Mouse (Mus musculus): ENCODE measurements at regions not wholly inside any gene's neighbourhood (a gene's known extent, or its start where the extent isn't known, plus 50 kb on each side); places are given as distances from the start of the nearest gene placed in this dataset.
"Not testable (repeated sequence)": the region's sequence is repeated elsewhere in the genome, so short reads cannot be mapped to it uniquely, and the experiment has no call there.

DNA sequence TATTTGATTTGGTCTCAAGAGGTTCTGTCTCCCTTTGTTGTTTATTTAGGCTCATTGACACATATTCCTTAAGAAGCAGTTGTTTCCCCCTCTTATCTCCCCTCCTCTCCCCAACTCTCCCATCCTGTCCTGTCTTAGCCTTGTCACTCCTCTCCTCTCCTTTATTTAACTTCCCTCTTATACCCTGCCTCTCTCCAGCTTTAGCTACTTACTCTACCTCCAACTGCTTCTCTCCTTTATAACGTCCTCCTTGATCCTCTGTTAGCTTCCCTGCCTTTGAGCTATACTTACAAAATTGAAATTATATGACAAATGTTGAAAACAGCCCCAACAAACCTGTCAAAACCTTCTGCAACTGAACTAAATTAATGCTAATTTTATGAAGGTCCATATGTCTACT, 841.7 kb upstream of the G6pd2 start:
- TF ChIP-seq CTCF (conservative IDR thresholded peaks at IDR 0.05) = no peak
- H3K27ac ChIP-seq = no peak overlapping the region
- DNase-seq (ENCODE audit: low spot score in 2 of 2) = no peak

DNA sequence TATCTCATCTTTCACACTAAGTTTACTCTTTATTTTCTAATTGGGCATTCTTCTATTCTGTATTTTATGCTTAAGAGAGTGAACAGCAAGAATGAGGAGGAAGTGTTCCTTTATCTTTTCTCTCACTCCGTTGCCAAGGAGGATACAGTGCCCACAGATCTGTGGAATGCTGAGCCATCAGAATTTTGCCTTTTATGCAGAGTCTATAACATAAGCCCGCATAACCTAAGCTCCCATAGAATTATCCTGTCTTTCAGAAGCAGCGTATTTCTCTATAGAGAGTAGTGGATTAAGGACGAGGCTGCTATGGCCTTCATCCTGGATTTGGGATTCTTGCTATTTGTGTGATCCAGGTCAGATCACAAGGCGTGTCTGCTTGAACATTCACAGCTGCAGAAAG, 839.1 kb upstream of the G6pd2 start:
- no peak overlapping the region for H3K27ac ChIP-seq
- no peak for DNase-seq (ENCODE audit: low spot score in 2 of 2)
- no peak overlapping the region for H3K4me3 ChIP-seq
- no peak for TF ChIP-seq CTCF (conservative IDR thresholded peaks at IDR 0.05)

More for the DNA sequence above, 841.7 kb upstream of the G6pd2 start:
- H3K4me3 ChIP-seq = no peak overlapping the region

DNA sequence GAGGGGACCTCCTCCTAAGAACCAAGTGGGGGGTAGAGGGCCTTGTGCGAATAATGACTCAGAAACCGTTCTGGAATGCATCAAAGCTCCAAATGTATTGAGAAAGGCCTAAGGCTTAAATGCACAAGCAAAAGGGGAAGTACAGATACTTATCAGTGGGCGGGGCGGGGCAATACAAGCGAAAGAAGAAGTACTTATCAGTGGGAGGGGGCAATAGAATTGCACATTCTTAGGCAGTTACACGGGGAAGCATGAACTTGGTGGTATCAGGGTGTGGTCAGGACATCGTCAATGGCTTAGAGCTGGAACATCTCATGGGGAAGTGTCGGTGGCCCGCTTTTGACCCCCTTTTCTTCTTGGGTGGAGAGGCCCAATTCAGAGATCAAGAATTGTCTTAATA, 829.9 kb upstream of the G6pd2 start:
- H3K27ac ChIP-seq = no peak overlapping the region
- no peak overlapping the region for H3K4me3 ChIP-seq
- DNase-seq (ENCODE audit: low spot score in 2 of 2) = no peak
- TF ChIP-seq CTCF (conservative IDR thresholded peaks at IDR 0.05) = no peak

DNA sequence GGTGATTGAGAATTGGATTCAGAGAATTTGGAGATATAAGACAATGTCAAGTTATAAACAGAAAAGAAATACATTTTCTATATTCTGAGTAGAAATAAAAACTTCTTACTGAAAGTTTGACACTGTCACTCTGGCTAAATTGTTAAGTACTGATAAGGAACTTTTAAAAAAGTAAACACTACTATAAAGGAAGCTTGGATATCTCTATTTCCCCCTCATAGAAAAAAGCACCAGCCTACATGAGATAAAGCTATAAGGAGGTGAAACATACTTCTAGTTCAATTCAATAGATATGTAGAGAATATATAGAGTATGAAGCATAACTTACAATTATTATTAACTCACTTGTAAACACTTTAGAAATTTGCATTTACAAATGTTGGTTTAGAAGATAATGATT, 820.3 kb upstream of the G6pd2 start:
- Histone ChIP-seq H3K27ac (no peak overlapping the region), H3K4me3 (no peak overlapping the region)
- DNase-seq (ENCODE audit: low spot score in 2 of 2) = no peak
- TF ChIP-seq CTCF (conservative IDR thresholded peaks at IDR 0.05) = no peak

DNA sequence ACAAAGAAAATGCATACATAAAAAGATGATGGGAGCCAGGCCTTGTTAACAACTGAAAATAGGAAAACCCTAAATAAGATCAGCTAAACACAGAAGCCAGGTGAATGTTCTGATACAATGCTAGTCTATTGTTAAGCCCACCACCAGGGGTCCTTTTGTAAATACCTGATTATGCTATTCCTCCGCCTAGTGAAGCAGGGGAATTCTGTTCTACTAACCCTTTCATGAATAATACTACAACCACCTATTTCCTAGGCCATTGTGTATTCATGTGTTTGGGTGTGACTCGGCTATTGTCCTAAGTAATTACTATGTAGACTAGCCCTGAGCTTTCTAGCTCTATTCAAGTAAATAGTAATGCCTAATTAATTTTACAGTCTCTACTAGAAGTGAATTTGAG, 819.3 kb upstream of the G6pd2 start:
- not testable (repeated sequence) for DNase-seq (ENCODE audit: low spot score in 2 of 2); H3K27ac ChIP-seq; H3K4me3 ChIP-seq

DNA sequence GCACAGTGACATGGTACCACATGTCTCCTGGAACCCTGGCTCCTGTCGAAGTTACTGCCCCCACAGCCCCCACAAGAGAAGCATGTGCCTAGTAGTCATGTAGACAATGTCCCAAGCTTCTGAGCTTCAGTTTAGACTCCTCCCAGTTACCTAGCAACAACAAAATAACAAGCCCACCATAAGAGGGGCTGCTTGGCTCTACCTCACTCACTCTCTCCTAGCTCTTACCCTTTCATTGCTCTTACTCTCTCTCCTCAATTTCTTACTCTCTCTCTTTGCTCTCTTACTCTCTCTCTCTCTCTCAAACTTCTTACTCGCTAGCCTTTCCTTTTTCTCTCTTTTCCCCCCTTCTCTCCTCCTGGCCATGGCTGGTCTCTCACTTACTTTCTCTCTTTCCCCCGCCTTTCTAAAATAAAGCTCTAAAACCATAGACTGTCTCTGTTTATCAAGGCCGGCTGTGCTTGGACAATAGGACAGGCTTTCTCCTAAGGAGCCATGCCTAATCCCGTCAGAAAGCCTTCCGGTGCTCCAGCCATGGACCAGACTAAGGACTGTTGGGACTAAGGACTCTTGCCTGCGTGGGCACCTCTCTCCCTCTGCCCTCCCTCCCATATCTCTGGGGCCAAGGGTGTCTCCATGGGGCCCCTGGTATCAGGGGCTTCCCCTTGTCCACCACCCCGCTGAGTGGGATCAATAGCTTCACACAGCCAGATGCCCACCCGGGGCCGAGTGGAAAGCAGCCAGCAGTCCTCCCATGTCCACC, 813.7 kb upstream of the G6pd2 start:
- no peak overlapping the region for H3K27ac ChIP-seq
- TF ChIP-seq CTCF (conservative IDR thresholded peaks at IDR 0.05) = no peak
- H3K4me3 ChIP-seq = no peak overlapping the region
- DNase-seq (ENCODE audit: low spot score in 2 of 2) = no peak

DNA sequence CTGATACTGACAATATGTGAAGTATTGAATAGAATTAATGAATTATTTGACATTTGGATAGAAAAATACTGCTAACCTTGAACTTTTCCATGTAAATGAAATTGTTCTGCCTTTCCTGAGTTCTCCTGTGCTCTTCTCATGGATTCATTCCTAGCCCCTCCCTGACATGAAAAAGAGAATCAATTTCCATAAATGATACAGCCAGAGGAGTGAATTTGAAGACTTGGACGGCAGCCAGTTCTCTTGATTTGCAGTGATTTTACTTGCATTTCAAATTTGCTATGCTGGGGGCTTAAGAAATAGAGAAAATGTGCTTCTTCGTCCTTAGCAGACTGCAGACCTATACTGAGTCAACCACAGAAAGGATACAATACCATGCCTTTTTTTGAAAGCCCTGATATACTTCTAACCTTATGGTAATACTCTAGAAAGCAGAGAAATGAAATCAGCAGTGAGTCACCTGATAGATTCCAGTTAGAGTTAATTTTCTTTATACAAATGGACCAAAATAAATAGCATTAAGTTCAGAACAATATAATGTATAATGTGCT, 773.0 kb upstream of the G6pd2 start:
- Histone ChIP-seq H3K4me3 (no peak overlapping the region), H3K27ac (no peak overlapping the region)
- DNase-seq (ENCODE audit: low spot score in 2 of 2) = peak in 1 of 2 experiments; percentile 34
- TF ChIP-seq CTCF (conservative IDR thresholded peaks at IDR 0.05) = no peak
